Mouse (Mus musculus): ENCODE results near the gene Acap2. TPM values are rescaled to one million over a fixed set of nuclear protein-coding genes. Genes with fewer than 3 reads are reported as not detected.

Acap2 gene
- total and polyA plus RNA-seq, 3 experiments = 5.4 to 52.9 (median 35.8) TPM

- H3K4me1 ChIP-seq (ENCODE audit: insufficient read depth, low read depth, low read length) = peaks cover 14% of the 10 kb centered on the region
- no peaks in the 10 kb centered on the region for H3K9me3 ChIP-seq (replicated peaks)
- ATAC-seq (ENCODE audit: extremely low read depth, insufficient number of reproducible peaks, low FRiP score, poor library complexity, severe bottlenecking) (no peak), DNase-seq (ENCODE audit: low spot score) (no peak)
- no peak for TF ChIP-seq GATA1 (IDR thresholded peaks at IDR 0.05; ENCODE audit: borderline replicate concordance, low read length)
- no peak for TF ChIP-seq CTCF (IDR thresholded peaks at IDR 0.05; ENCODE audit: low read depth, low read length)
- no peak for TF ChIP-seq TAL1 (conservative IDR thresholded peaks at IDR 0.05; ENCODE audit: low read depth, low read length)
- TF ChIP-seq POLR2AphosphoS5 (IDR thresholded peaks at IDR 0.05; ENCODE audit: insufficient replicate concordance, low read depth, low read length) = no peak
- TF ChIP-seq GATA2 (IDR thresholded peaks at IDR 0.05; ENCODE audit: borderline replicate concordance, low read depth, low read length) = no peak
- peaks cover 59% of the 10 kb centered on the region for H3K36me3 ChIP-seq (replicated peaks)
- no peaks in the 10 kb centered on the region for H3K27me3 ChIP-seq (ENCODE audit: insufficient read depth, low read length)
- no peak overlapping the region for H3K4me3 ChIP-seq (ENCODE audit: low read depth, low read length)
Observed at GRCm38 (mm10) chr16:31076436-31076835, 124.6 kb downstream of the Acap2 start.

GRCm38 (mm10) chr16:31074324-31074908 is 126.6 kb downstream of the Acap2 start:
- no peak overlapping the region for H3K4me3 ChIP-seq (ENCODE audit: low read depth, low read length)
- TF ChIP-seq CTCF (IDR thresholded peaks at IDR 0.05; ENCODE audit: low read depth, low read length) (no peak), GATA1 (IDR thresholded peaks at IDR 0.05; ENCODE audit: borderline replicate concordance, low read length) (no peak), POLR2AphosphoS5 (IDR thresholded peaks at IDR 0.05; ENCODE audit: insufficient replicate concordance, low read depth, low read length) (no peak), GATA2 (IDR thresholded peaks at IDR 0.05; ENCODE audit: borderline replicate concordance, low read depth, low read length) (no peak), TAL1 (conservative IDR thresholded peaks at IDR 0.05; ENCODE audit: low read depth, low read length) (no peak)
- H3K27me3 ChIP-seq (ENCODE audit: insufficient read depth, low read length) = no peaks in the 10 kb centered on the region
- ATAC-seq (ENCODE audit: extremely low read depth, insufficient number of reproducible peaks, low FRiP score, poor library complexity, severe bottlenecking) = no peak
- H3K9me3 ChIP-seq (replicated peaks) = no peaks in the 10 kb centered on the region
- peaks cover 70% of the 10 kb centered on the region for H3K36me3 ChIP-seq (replicated peaks)
- DNase-seq (ENCODE audit: low spot score) = no peak
- peaks cover 2% of the 10 kb centered on the region; the same call in 1 of the 2 replicates for H3K4me1 ChIP-seq (ENCODE audit: insufficient read depth, low read depth, low read length)

- Histone ChIP-seq H3K36me3 (replicated peaks) (peaks cover 71% of the 10 kb centered on the region), H3K9me3 (replicated peaks) (no peaks in the 10 kb centered on the region), H3K27me3 (ENCODE audit: insufficient read depth, low read length) (no peaks in the 10 kb centered on the region), H3K4me3 (ENCODE audit: low read depth, low read length) (no peak overlapping the region), H3K4me1 (ENCODE audit: insufficient read depth, low read depth, low read length) (peaks cover 8% of the 10 kb centered on the region)
- ATAC-seq (ENCODE audit: extremely low read depth, insufficient number of reproducible peaks, low FRiP score, poor library complexity, severe bottlenecking) (no peak), DNase-seq (ENCODE audit: low spot score) (no peak)
- TF ChIP-seq POLR2AphosphoS5 (IDR thresholded peaks at IDR 0.05; ENCODE audit: insufficient replicate concordance, low read depth, low read length) (no peak), GATA2 (IDR thresholded peaks at IDR 0.05; ENCODE audit: borderline replicate concordance, low read depth, low read length) (no peak), TAL1 (conservative IDR thresholded peaks at IDR 0.05; ENCODE audit: low read depth, low read length) (no peak)
Observed at GRCm38 (mm10) chr16:31071731-31072130, 129.3 kb downstream of the Acap2 start.

GRCm38 (mm10) chr16:31070358-31071133 is 130.5 kb downstream of the Acap2 start:
- H3K27me3 ChIP-seq (ENCODE audit: insufficient read depth, low read length) = no peaks in the 10 kb centered on the region
- ATAC-seq (ENCODE audit: extremely low read depth, insufficient number of reproducible peaks, low FRiP score, poor library complexity, severe bottlenecking) (no peak; the same call in 1 of the 2 replicates), DNase-seq (ENCODE audit: low spot score) (peak; percentile 50)
- peaks cover 14% of the 10 kb centered on the region for H3K4me1 ChIP-seq (ENCODE audit: insufficient read depth, low read depth, low read length)
- H3K9me3 ChIP-seq (replicated peaks) = no peaks in the 10 kb centered on the region
- TF ChIP-seq POLR2AphosphoS5 (IDR thresholded peaks at IDR 0.05; ENCODE audit: insufficient replicate concordance, low read depth, low read length) = no peak
- no peak for TF ChIP-seq TAL1 (conservative IDR thresholded peaks at IDR 0.05; ENCODE audit: low read depth, low read length)
- peak; percentile 60 for TF ChIP-seq CTCF (IDR thresholded peaks at IDR 0.05; ENCODE audit: low read depth, low read length)
- TF ChIP-seq GATA2 (IDR thresholded peaks at IDR 0.05; ENCODE audit: borderline replicate concordance, low read depth, low read length) = no peak
- TF ChIP-seq GATA1 (IDR thresholded peaks at IDR 0.05; ENCODE audit: borderline replicate concordance, low read length) = no peak
- no peak overlapping the region for H3K4me3 ChIP-seq (ENCODE audit: low read depth, low read length)
- H3K36me3 ChIP-seq (replicated peaks) = peaks cover 65% of the 10 kb centered on the region

GRCm38 (mm10) chr16:31069211-31070166 is 131.6 kb downstream of the Acap2 start:
- no peak for TF ChIP-seq GATA2 (IDR thresholded peaks at IDR 0.05; ENCODE audit: borderline replicate concordance, low read depth, low read length)
- no peak for TF ChIP-seq GATA1 (IDR thresholded peaks at IDR 0.05; ENCODE audit: borderline replicate concordance, low read length)
- TF ChIP-seq POLR2AphosphoS5 (IDR thresholded peaks at IDR 0.05; ENCODE audit: insufficient replicate concordance, low read depth, low read length) = no peak
- no peak for TF ChIP-seq TAL1 (conservative IDR thresholded peaks at IDR 0.05; ENCODE audit: low read depth, low read length)
- no peak for TF ChIP-seq CTCF (IDR thresholded peaks at IDR 0.05; ENCODE audit: low read depth, low read length)
- ATAC-seq (ENCODE audit: extremely low read depth, insufficient number of reproducible peaks, low FRiP score, poor library complexity, severe bottlenecking) = no peak
- Histone ChIP-seq H3K4me3 (ENCODE audit: low read depth, low read length) (no peak overlapping the region), H3K27me3 (ENCODE audit: insufficient read depth, low read length) (no peaks in the 10 kb centered on the region), H3K4me1 (ENCODE audit: insufficient read depth, low read depth, low read length) (peaks cover 14% of the 10 kb centered on the region), H3K36me3 (replicated peaks) (peaks cover 60% of the 10 kb centered on the region), H3K9me3 (replicated peaks) (no peaks in the 10 kb centered on the region)
- DNase-seq (ENCODE audit: low spot score) = no peak

All from G1E (cell line).